Mouse (Mus musculus) cortical plate, adult 2 months (tissue): Measurements from ENCODE around the gene Tmem136. TPM values are rescaled to one million over a fixed set of nuclear protein-coding genes. Genes with fewer than 3 reads are reported as not detected.

Source experiments
- H3K27ac ChIP-seq: fragments of 200-500 bp; 2 replicates; pipeline ENCODE4 v1.5.1; 2012; ENCODE audit warnings: low read length, control low read depth, inconsistent platforms; ENCODE audit not compliant: insufficient read depth
- H3K4me1 ChIP-seq: fragments of 200-500 bp; 2 replicates; pipeline ENCODE4 v1.6.1; 2011; ENCODE audit warnings: low read length; ENCODE audit not compliant: control insufficient read depth, insufficient read depth
- H3K4me3 ChIP-seq: fragments of 200-500 bp; 2 replicates; pipeline ENCODE4 v1.5.1; 2011; ENCODE audit warnings: mild to moderate bottlenecking, low read length, control low read depth; ENCODE audit not compliant: insufficient read depth
- CTCF ChIP-seq: fragments of 200-500 bp; IDR thresholded peaks from 2 replicates; pipeline ENCODE4 v1.5.1; 2011; ENCODE audit warnings: mild to moderate bottlenecking, control low read depth, low read length; ENCODE audit not compliant: insufficient read depth; ENCODE audit errors: extremely low read depth
- POLR2A ChIP-seq: fragments of 200-500 bp; IDR thresholded peaks from 2 replicates; pipeline ENCODE4 v1.6.1; 2011; ENCODE audit warnings: mild to moderate bottlenecking, low read length, control low read depth; ENCODE audit not compliant: insufficient read depth; ENCODE audit errors: extremely low read depth
- polyA plus RNA-seq: library from polyadenylated mRNA; depleted of rRNA; stranded (reverse); fragments of >200 nt; gene quantifications from 2 replicates; pipeline ENCODE4 v1.2.3, GENCODE M21; 2012

The Tmem136 gene
- polyA plus RNA-seq, 1 experiment = 20.9 TPM

- Histone ChIP-seq H3K27ac (peak overlapping the region; percentile 84), H3K4me1 (peaks cover 14% of the 10 kb centered on the region), H3K4me3 (peak overlapping the region; percentile 79)
- TF ChIP-seq CTCF (no peak), POLR2A (no peak)
These were observed 11.3 kb downstream of the Tmem136 start for GRCm38 (mm10) chr9:43104873-43105663.

- Histone ChIP-seq H3K27ac (peak overlapping the region; percentile 84), H3K4me1 (peaks cover 14% of the 10 kb centered on the region), H3K4me3 (peak overlapping the region; percentile 79)
- TF ChIP-seq CTCF = no peak
- no peak for TF ChIP-seq POLR2A
These were observed 11.9 kb downstream of the Tmem136 start for GRCm38 (mm10) chr9:43104526-43104872.

- H3K4me3 ChIP-seq = peak overlapping the region; percentile 79
- H3K4me1 ChIP-seq = peaks cover 15% of the 10 kb centered on the region
- no peak overlapping the region for H3K27ac ChIP-seq
- TF ChIP-seq CTCF (no peak), POLR2A (no peak)
These were observed 12.6 kb downstream of the Tmem136 start for GRCm38 (mm10) chr9:43103675-43104299.

DNA sequence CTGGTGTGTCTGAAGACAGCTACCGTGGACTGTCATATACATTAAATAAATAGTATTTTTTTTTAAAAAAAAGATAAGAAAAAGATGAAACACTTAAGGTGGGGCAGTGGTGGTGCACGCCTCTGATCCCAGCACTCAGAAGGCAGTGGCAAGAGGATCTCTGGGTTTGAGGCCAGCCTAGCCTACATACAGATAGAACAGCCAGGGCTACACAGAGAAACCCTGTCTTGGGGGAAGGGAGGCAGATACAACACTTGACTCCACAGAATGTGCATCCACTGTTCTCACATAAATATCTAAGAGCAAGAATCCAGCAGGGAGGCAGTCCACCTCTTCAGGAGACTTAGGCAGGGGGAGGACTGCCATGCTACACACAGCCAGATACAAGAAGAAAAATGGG, 13.4 kb downstream of the Tmem136 start:
- TF ChIP-seq POLR2A = no peak
- H3K4me1 ChIP-seq = peaks cover 14% of the 10 kb centered on the region
- H3K27ac ChIP-seq = no peak overlapping the region
- H3K4me3 ChIP-seq = peak overlapping the region; percentile 22

DNA sequence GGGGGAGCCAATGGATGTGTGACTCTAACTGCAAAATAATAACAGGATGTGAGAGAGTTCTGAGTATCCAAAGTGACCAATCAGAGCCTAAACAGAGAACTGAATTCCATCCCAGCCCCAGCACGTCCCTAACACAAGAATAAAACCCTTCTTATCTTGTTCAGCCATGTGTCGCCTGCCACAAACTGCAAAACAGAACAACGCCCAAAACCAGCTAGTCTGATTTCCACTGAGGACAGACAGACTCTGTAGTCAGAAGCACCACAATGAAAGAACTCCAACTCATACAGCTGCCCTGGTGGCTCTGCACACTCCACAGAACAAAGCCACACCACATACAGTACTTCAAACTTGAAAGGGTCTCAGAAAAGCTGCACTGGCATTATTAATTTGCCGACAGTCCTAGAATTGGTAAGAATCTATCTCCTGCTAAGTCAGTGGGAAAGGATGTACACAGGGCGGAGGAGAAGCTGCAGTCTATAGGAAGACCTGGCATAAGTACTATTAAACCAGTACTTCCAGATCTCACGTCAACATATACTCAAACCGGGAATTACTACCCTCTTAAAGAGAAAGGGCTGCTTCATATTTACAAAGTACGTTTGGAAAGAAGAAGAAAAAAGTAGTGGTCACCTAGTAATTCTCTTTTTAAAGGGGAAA, 14.3 kb downstream of the Tmem136 start:
- H3K27ac ChIP-seq = no peak overlapping the region
- H3K4me3 ChIP-seq = no peak overlapping the region; the same call in 1 of the 2 replicates

GRCm38 (mm10) chr9:43098922-43099321, 17.4 kb downstream of the Tmem136 start:
- no peak overlapping the region for H3K4me3 ChIP-seq
- peaks cover 20% of the 10 kb centered on the region for H3K4me1 ChIP-seq
- H3K27ac ChIP-seq = no peak overlapping the region
- no peak for TF ChIP-seq CTCF
- TF ChIP-seq POLR2A = no peak

More for the DNA sequence above, 14.3 kb downstream of the Tmem136 start:
- H3K4me1 ChIP-seq = peaks cover 15% of the 10 kb centered on the region
- TF ChIP-seq CTCF (no peak), POLR2A (no peak)

- TF ChIP-seq POLR2A (no peak), CTCF (no peak)
- H3K27ac ChIP-seq = no peak overlapping the region
- H3K4me3 ChIP-seq = no peak overlapping the region
- H3K4me1 ChIP-seq = peaks cover 18% of the 10 kb centered on the region
These were observed 18.4 kb downstream of the Tmem136 start for GRCm38 (mm10) chr9:43097801-43098557.

DNA sequence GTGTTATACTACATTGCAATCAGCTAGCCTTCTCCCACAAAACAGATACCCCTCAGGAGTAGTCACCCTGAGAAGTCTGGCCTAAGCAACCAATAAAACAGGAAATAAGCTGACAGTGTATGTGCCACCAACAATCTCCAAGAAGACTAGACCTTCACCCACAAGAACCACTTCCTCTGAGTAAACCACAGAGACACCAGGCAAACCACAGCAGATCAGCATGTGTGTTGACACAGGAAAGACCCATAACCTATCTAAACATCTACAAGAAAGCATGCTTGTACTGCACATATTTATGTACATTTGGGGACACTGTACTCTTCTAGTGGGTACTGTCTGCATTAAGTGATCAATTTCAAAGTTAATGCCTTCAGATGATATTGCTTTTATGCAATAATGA, 20.0 kb downstream of the Tmem136 start:
- TF ChIP-seq POLR2A = no peak
- TF ChIP-seq CTCF = no peak
- Histone ChIP-seq H3K4me1 (peaks cover 17% of the 10 kb centered on the region), H3K27ac (no peak overlapping the region), H3K4me3 (no peak overlapping the region)

DNA sequence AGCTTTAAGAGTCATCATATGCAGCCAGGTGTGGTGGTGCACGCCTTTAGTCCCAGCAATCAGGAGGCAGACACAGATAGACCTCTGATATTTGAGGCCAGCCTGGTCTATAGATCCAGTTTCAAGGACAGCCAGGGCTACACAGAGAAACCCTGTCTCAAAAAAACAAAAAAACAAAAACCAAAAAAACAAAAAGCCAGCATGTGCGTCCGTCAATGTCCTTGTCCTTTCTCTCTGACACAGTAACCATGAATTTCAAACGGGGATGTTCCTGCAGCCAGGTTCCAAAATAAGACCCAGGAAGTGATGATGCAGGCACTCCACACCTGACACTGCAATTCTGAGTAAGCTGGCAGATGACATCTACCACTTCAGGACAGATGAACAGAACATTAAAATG, 21.5 kb downstream of the Tmem136 start:
- no peak overlapping the region for H3K4me3 ChIP-seq
- no peak overlapping the region for H3K27ac ChIP-seq
- TF ChIP-seq CTCF = no peak
- no peak for TF ChIP-seq POLR2A
- H3K4me1 ChIP-seq = peaks cover 17% of the 10 kb centered on the region
